Mouse (Mus musculus) megakaryocyte, embryonic 14.5 days (primary cell): ENCODE measurements at regions not wholly inside any gene's neighbourhood (a gene's known extent, or its start where the extent isn't known, plus 50 kb on each side); places are given as distances from the start of the nearest gene placed in this dataset.
"Not testable (repeated sequence)": the region's sequence is repeated elsewhere in the genome, so short reads cannot be mapped to it uniquely, and the experiment has no call there.

Source experiments
- FLI1 ChIP-seq: IDR thresholded peaks from 2 replicates; pipeline ENCODE4 v1.6.1; 2012; ENCODE audit warnings: low read length, inconsistent platforms, mixed read lengths
- GATA1 ChIP-seq: IDR thresholded peaks from 3 replicates; pipeline ENCODE4 v1.6.1; 2012; ENCODE audit warnings: mixed read lengths, low read length, inconsistent platforms, borderline replicate concordance

- TF ChIP-seq GATA1, FLI1: not testable (repeated sequence)
Measured at GRCm38 (mm10) chr8:90017958-90018357, 330.2 kb downstream of the Tox3 start.
